Mouse (Mus musculus): ENCODE results near the gene Eepd1.

DNA sequence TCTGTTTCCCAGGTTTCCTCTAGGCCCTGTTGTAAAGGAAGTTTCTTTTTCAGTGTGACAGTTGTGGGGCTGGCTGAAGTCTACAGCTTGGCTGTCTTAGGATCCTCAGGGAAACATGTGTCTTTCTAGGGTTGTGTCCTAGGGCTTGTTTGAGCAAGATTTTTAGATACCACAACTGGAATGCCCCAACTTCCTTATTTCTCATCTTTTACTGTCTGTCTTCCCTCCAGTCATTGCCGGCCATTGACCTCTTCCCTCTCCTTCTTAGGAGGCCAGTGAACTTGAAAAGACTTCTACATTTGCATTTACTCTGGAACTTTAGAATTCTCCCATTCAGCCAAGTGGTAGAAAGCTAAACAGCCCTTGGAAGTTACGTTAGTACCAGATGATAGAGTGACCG lies 27.5 kb downstream of the Eepd1 start:
- no peak for TF ChIP-seq POLR2A (IDR thresholded peaks at IDR 0.05; ENCODE audit: low read depth, low read length)
- TF ChIP-seq CTCF (IDR thresholded peaks at IDR 0.05; ENCODE audit: borderline replicate concordance, insufficient read depth, low read length): no peak

All from embryonic fibroblast, embryonic 13.5 days (primary cell).